Mouse (Mus musculus) megakaryocyte-erythroid progenitor cell, adult 5-6 weeks (primary cell): ENCODE measurements around the gene Prf1. TPM values are rescaled to one million over a fixed set of nuclear protein-coding genes. Genes with fewer than 3 reads are reported as not detected.

Source experiments
- ATAC-seq: replicated peaks from 2 replicates; pipeline ENCODE4 v1.8.0; 2016; ENCODE audit warnings: mild to moderate bottlenecking, inconsistent platforms; ENCODE audit not compliant: severe bottlenecking, poor library complexity, low FRiP score, low TSS enrichment
- total RNA-seq, 2 experiments: library from RNA; stranded (forward) in 1 of 2; stranded (reverse) in 1 of 2; fragments of 200-1000, 215-1000 nt in 1 of 2; fragments of >200 nt in 1 of 2; fragmentation: Nextera tagmentation in 1 of 2; gene quantifications; 2 replicates each; pipeline ENCODE4 v1.2.3; 2014 to 2017

Prf1 gene
- total RNA-seq, 2 experiments from 2014 or later, result 2.2 TPM; not detected in 1

GRCm38 (mm10) chr10:61331046-61331445, 33.4 kb downstream of the Prf1 start:
- ATAC-seq, result no peak

- ATAC-seq, result no peak
Measured at GRCm38 (mm10) chr10:61334545-61334944, 36.9 kb downstream of the Prf1 start.

GRCm38 (mm10) chr10:61336137-61336536, 38.5 kb downstream of the Prf1 start:
- peak; percentile 64 for ATAC-seq

- no peak for ATAC-seq
Measured at GRCm38 (mm10) chr10:61336592-61336991, 39.0 kb downstream of the Prf1 start.

- no peak for ATAC-seq
Measured at GRCm38 (mm10) chr10:61337665-61338064, 40.0 kb downstream of the Prf1 start.

GRCm38 (mm10) chr10:61339216-61339615, 41.6 kb downstream of the Prf1 start:
- ATAC-seq, result no peak

GRCm38 (mm10) chr10:61340247-61340646, 42.6 kb downstream of the Prf1 start:
- no peak for ATAC-seq

GRCm38 (mm10) chr10:61341045-61341444, 43.4 kb downstream of the Prf1 start:
- ATAC-seq, result no peak

- peak; percentile 74 for ATAC-seq
Measured at GRCm38 (mm10) chr10:61341557-61341956, 43.9 kb downstream of the Prf1 start.

- no peak for ATAC-seq
Measured at GRCm38 (mm10) chr10:61342750-61343149, 45.1 kb downstream of the Prf1 start.

GRCm38 (mm10) chr10:61343950-61344349, 46.3 kb downstream of the Prf1 start:
- peak; percentile 67 for ATAC-seq

GRCm38 (mm10) chr10:61345179-61345578, 47.5 kb downstream of the Prf1 start:
- ATAC-seq, result no peak

GRCm38 (mm10) chr10:61346374-61346773, 48.7 kb downstream of the Prf1 start:
- ATAC-seq, result no peak

GRCm38 (mm10) chr10:61351216-61351615, 53.6 kb downstream of the Prf1 start:
- ATAC-seq, result no peak

Other genes with a start within 250 kb of the Prf1 start
- gene Pcbd1, start 208.5 kb upstream of the Prf1 start, total RNA-seq (2014; fragmentation: Nextera tagmentation), result 6.0 and 9.8 TPM in 2 replicates
- gene Pcbd1, start 208.5 kb upstream of the Prf1 start, total RNA-seq (2017), result 1.9 TPM in 1 of 2 replicates, not detected in the other
- gene Sgpl1, start 150.1 kb upstream of the Prf1 start, total RNA-seq (2014; fragmentation: Nextera tagmentation), result 18.2 and 34.1 TPM in 2 replicates
- gene Sgpl1, start 150.1 kb upstream of the Prf1 start, total RNA-seq (2017), result 7.0 and 25.2 TPM in 2 replicates
- gene Tbata, start 125.9 kb upstream of the Prf1 start, total RNA-seq (2014; fragmentation: Nextera tagmentation), result not detected in 2 replicates
- gene Tbata, start 125.9 kb upstream of the Prf1 start, total RNA-seq (2017), result not detected in 2 replicates
- gene Adamts14, start 24.4 kb upstream of the Prf1 start, total RNA-seq (2014; fragmentation: Nextera tagmentation), result 2.0 TPM in 1 of 2 replicates, not detected in the other
- gene Adamts14, start 24.4 kb upstream of the Prf1 start, total RNA-seq (2017), result 1.6 TPM in 1 of 2 replicates, not detected in the other
- not detected in 2 replicates for gene Pald1, start 85.7 kb downstream of the Prf1 start, total RNA-seq (2014; fragmentation: Nextera tagmentation)
- not detected in 2 replicates for gene Pald1, start 85.7 kb downstream of the Prf1 start, total RNA-seq (2017)
- not detected in 2 replicates for gene Nodal, start 120.1 kb downstream of the Prf1 start, total RNA-seq (2014; fragmentation: Nextera tagmentation)
- gene Nodal, start 120.1 kb downstream of the Prf1 start, total RNA-seq (2017), result not detected in 2 replicates
- gene Eif4ebp2, start 154.8 kb downstream of the Prf1 start, total RNA-seq (2014; fragmentation: Nextera tagmentation), result 170 and 205 TPM in 2 replicates
- gene Eif4ebp2, start 154.8 kb downstream of the Prf1 start, total RNA-seq (2017), result 11.5 and 16.3 TPM in 2 replicates
- 14.3 and 19.5 TPM in 2 replicates for gene Lrrc20, start 178.0 kb downstream of the Prf1 start, total RNA-seq (2014; fragmentation: Nextera tagmentation)
- 8.0 and 10.9 TPM in 2 replicates for gene Lrrc20, start 178.0 kb downstream of the Prf1 start, total RNA-seq (2017)